Mouse (Mus musculus) liver, embryonic 15.5 days (tissue): Measurements from ENCODE around the gene 1700020A23Rik. TPM values are rescaled to one million over a fixed set of nuclear protein-coding genes. Genes with fewer than 3 reads are reported as not detected.
"Not testable (repeated sequence)": the region's sequence is repeated elsewhere in the genome, so short reads cannot be mapped to it uniquely, and the experiment has no call there.

Source experiments
- ATAC-seq: fragments of 200-750 bp; cut with Nextera tagmentation; 2 replicates; pipeline ENCODE4 v1.8.0; 2017; ENCODE audit warnings: moderate number of reproducible peaks, mild to moderate bottlenecking, moderate library complexity; ENCODE audit not compliant: insufficient read depth
- H3K27ac ChIP-seq: fragments of 300-500 bp; sonication (generic); replicated peaks from 2 replicates; pipeline ENCODE4 v1.5.1; 2015; ENCODE audit warnings: mild to moderate bottlenecking, inconsistent platforms
- H3K27me3 ChIP-seq: fragments of 300-500 bp; sonication (generic); 2 replicates; pipeline ENCODE4 v1.6.1; 2015; ENCODE audit warnings: mild to moderate bottlenecking, inconsistent platforms
- H3K36me3 ChIP-seq: fragments of 300-500 bp; sonication (generic); replicated peaks from 2 replicates; pipeline ENCODE4 v1.6.1; 2015; ENCODE audit warnings: moderate library complexity, mild to moderate bottlenecking, inconsistent platforms
- H3K4me1 ChIP-seq: fragments of 300-500 bp; sonication (generic); replicated peaks from 2 replicates; pipeline ENCODE4 v1.6.1; 2015; ENCODE audit warnings: inconsistent platforms
- H3K4me2 ChIP-seq: fragments of 300-500 bp; sonication (generic); 2 replicates; pipeline ENCODE4 v1.6.1; 2015; ENCODE audit warnings: moderate library complexity, mild to moderate bottlenecking, inconsistent platforms
- H3K4me3 ChIP-seq: fragments of 300-500 bp; sonication (generic); replicated peaks from 2 replicates; pipeline ENCODE4 v1.5.1; 2015; ENCODE audit warnings: mild to moderate bottlenecking, inconsistent platforms
- H3K9ac ChIP-seq: fragments of 300-500 bp; sonication (generic); 2 replicates; pipeline ENCODE4 v1.6.1; 2015; ENCODE audit warnings: moderate library complexity, mild to moderate bottlenecking, inconsistent platforms
- H3K9me3 ChIP-seq: fragments of 300-500 bp; sonication (generic); replicated peaks from 2 replicates; pipeline ENCODE4 v1.6.1; 2016; ENCODE audit warnings: inconsistent platforms
- WGBS: fragments of 180-500 bp; shearing (Covaris S2); methylation state at CpG from one replicate; pipeline ENCODE4 v1.1.7; 2015; ENCODE audit warnings: mixed read lengths; ENCODE audit not compliant: insufficient replicate concordance; 5-methylcytosine and 5-hydroxymethylcytosine counted together
- polyA plus RNA-seq: library from polyadenylated mRNA; unstranded; fragments of >200 nt; fragmentation: Nextera tagmentation; extraction: Ambion mirVana; gene quantifications from 2 replicates; pipeline ENCODE4 v1.2.1, GENCODE M21; 2015

1700020A23Rik gene
- polyA plus RNA-seq, result not detected in 2 replicates

- Histone ChIP-seq H3K4me3 (no peak within 1 kb of the TSS), H3K9ac (no peak within 1 kb of the TSS), H3K4me1 (no peaks in the 10 kb centered on the region), H3K4me2 (no peak within 1 kb of the TSS), H3K9me3 (no peaks in the 10 kb centered on the region), H3K36me3 (no peaks in the 10 kb centered on the region), H3K27ac (no peak within 1 kb of the TSS), H3K27me3 (peaks cover 5% of the 10 kb centered on the region; the same call in 1 of the 2 replicates)
- WGBS, result 61% methylated on average over 1 of the region's 1 CpGs
- no peak for ATAC-seq
Observed at GRCm38 (mm10) chr2:130404939-130405338, at the start of gene 1700020A23Rik, which contains the start of gene Gm28372. 1700020A23Rik (plus strand) TSS chr2:130405259. Gm28372 (plus strand) TSS chr2:130405239.

GRCm38 (mm10) chr2:130357551-130357950, 47.5 kb upstream of the 1700020A23Rik start:
- no peak overlapping the region for H3K27ac ChIP-seq
- H3K9ac ChIP-seq, result no peak overlapping the region
- 64% methylated on average over 5 of the region's 5 CpGs for WGBS
- H3K4me2 ChIP-seq, result no peak overlapping the region
- H3K4me1 ChIP-seq, result no peaks in the 10 kb centered on the region
- no peak overlapping the region for H3K4me3 ChIP-seq
- H3K36me3 ChIP-seq, result no peaks in the 10 kb centered on the region
- H3K9me3 ChIP-seq, result no peaks in the 10 kb centered on the region
- peaks cover 62% of the 10 kb centered on the region for H3K27me3 ChIP-seq
- ATAC-seq, result no peak

GRCm38 (mm10) chr2:130358852-130359251, 46.2 kb upstream of the 1700020A23Rik start:
- Histone ChIP-seq H3K9me3 (no peaks in the 10 kb centered on the region), H3K4me3 (no peak overlapping the region), H3K27me3 (peaks cover 75% of the 10 kb centered on the region), H3K9ac (no peak overlapping the region), H3K4me1 (no peaks in the 10 kb centered on the region), H3K36me3 (no peaks in the 10 kb centered on the region), H3K4me2 (no peak overlapping the region), H3K27ac (no peak overlapping the region)
- WGBS, result 12% methylated on average over 5 of the region's 5 CpGs
- ATAC-seq, result no peak

- Histone ChIP-seq H3K4me1 (no peaks in the 10 kb centered on the region), H3K9ac (no peak overlapping the region), H3K4me3 (no peak overlapping the region), H3K4me2 (no peak overlapping the region), H3K36me3 (no peaks in the 10 kb centered on the region), H3K9me3 (no peaks in the 10 kb centered on the region), H3K27ac (no peak overlapping the region), H3K27me3 (peaks cover 97% of the 10 kb centered on the region)
- 3% methylated on average over 14 of the region's 14 CpGs for WGBS
- ATAC-seq, result no peak
Observed at GRCm38 (mm10) chr2:130362511-130363026, 42.5 kb upstream of the 1700020A23Rik start.

- Histone ChIP-seq H3K4me1 (no peaks in the 10 kb centered on the region), H3K4me3 (peak overlapping the region; percentile 17; the same call in 1 of the 2 replicates), H3K27me3 (peaks cover 73% of the 10 kb centered on the region), H3K9me3 (no peaks in the 10 kb centered on the region), H3K9ac (no peak overlapping the region), H3K4me2 (peak overlapping the region; percentile 45), H3K36me3 (no peaks in the 10 kb centered on the region), H3K27ac (no peak overlapping the region)
- no peak for ATAC-seq
- WGBS, result 8% methylated on average over 30 of the region's 30 CpGs
Observed at GRCm38 (mm10) chr2:130365211-130366094, 39.6 kb upstream of the 1700020A23Rik start.

GRCm38 (mm10) chr2:130367386-130367785, 37.7 kb upstream of the 1700020A23Rik start:
- no peaks in the 10 kb centered on the region for H3K36me3 ChIP-seq
- WGBS, result 34% methylated on average over 4 of the region's 4 CpGs
- ATAC-seq, result no peak

GRCm38 (mm10) chr2:130373026-130373425, 32.0 kb upstream of the 1700020A23Rik start:
- H3K27me3 ChIP-seq, H3K9me3 ChIP-seq, H3K36me3 ChIP-seq, H3K9ac ChIP-seq, H3K4me2 ChIP-seq, H3K27ac ChIP-seq, H3K4me3 ChIP-seq: not testable (repeated sequence)
- WGBS, result 12% methylated on average over 1 of the region's 1 CpGs
- peaks cover 13% of the 10 kb centered on the region for H3K4me1 ChIP-seq
- 0 out of 2 replicates have a peak, but pooled peaks have one; percentile 44 for ATAC-seq

More at GRCm38 (mm10) chr2:130367386-130367785, 37.7 kb upstream of the 1700020A23Rik start:
- no peak overlapping the region for H3K9ac ChIP-seq
- peaks cover 6% of the 10 kb centered on the region; the same call in 1 of the 2 replicates for H3K4me1 ChIP-seq
- H3K9me3 ChIP-seq, result no peaks in the 10 kb centered on the region
- no peak overlapping the region for H3K27ac ChIP-seq
- no peak overlapping the region for H3K4me2 ChIP-seq
- H3K27me3 ChIP-seq, result peaks cover 54% of the 10 kb centered on the region
- H3K4me3 ChIP-seq, result no peak overlapping the region

- WGBS, result 52% methylated on average over 4 of the region's 4 CpGs
- ATAC-seq, result no peak
Observed at GRCm38 (mm10) chr2:130374951-130375350, 30.1 kb upstream of the 1700020A23Rik start.

GRCm38 (mm10) chr2:130383205-130383604, 21.9 kb upstream of the 1700020A23Rik start:
- Histone ChIP-seq H3K27me3 (peaks cover 4% of the 10 kb centered on the region; the same call in 1 of the 2 replicates), H3K4me2 (no peak overlapping the region), H3K4me1 (no peaks in the 10 kb centered on the region), H3K9ac (no peak overlapping the region), H3K27ac (no peak overlapping the region), H3K4me3 (no peak overlapping the region), H3K9me3 (no peaks in the 10 kb centered on the region), H3K36me3 (no peaks in the 10 kb centered on the region)
- ATAC-seq, result no peak
- WGBS, result 41% methylated on average over 3 of the region's 3 CpGs

More at GRCm38 (mm10) chr2:130374951-130375350, 30.1 kb upstream of the 1700020A23Rik start:
- Histone ChIP-seq H3K9ac (no peak overlapping the region), H3K27me3 (no peaks in the 10 kb centered on the region), H3K36me3 (no peaks in the 10 kb centered on the region), H3K4me1 (peaks cover 13% of the 10 kb centered on the region), H3K4me2 (no peak overlapping the region), H3K4me3 (no peak overlapping the region), H3K9me3 (no peaks in the 10 kb centered on the region), H3K27ac (no peak overlapping the region)

GRCm38 (mm10) chr2:130383895-130384294, 21.2 kb upstream of the 1700020A23Rik start:
- no peak overlapping the region for H3K4me3 ChIP-seq
- ATAC-seq, result no peak
- H3K4me2 ChIP-seq, result no peak overlapping the region
- no peaks in the 10 kb centered on the region for H3K4me1 ChIP-seq
- no peak overlapping the region for H3K9ac ChIP-seq
- peaks cover 4% of the 10 kb centered on the region; the same call in 1 of the 2 replicates for H3K27me3 ChIP-seq
- no peak overlapping the region for H3K27ac ChIP-seq
- 55% methylated on average over 6 of the region's 6 CpGs for WGBS
- H3K36me3 ChIP-seq, result no peaks in the 10 kb centered on the region
- no peaks in the 10 kb centered on the region for H3K9me3 ChIP-seq

- no peaks in the 10 kb centered on the region for H3K9me3 ChIP-seq
- no peaks in the 10 kb centered on the region; the same call in 1 of the 2 replicates for H3K27me3 ChIP-seq
- no peaks in the 10 kb centered on the region for H3K36me3 ChIP-seq
- H3K9ac ChIP-seq, result no peak overlapping the region
- H3K4me2 ChIP-seq, result no peak overlapping the region
- WGBS, result 53% methylated on average over 1 of the region's 1 CpGs
- H3K4me1 ChIP-seq, result no peaks in the 10 kb centered on the region
- H3K27ac ChIP-seq, result no peak overlapping the region
- ATAC-seq, result no peak
- no peak overlapping the region for H3K4me3 ChIP-seq
Observed at GRCm38 (mm10) chr2:130386212-130386611, 18.8 kb upstream of the 1700020A23Rik start.
